Mouse (Mus musculus) hindbrain, postnatal 0 days (tissue): Measurements from ENCODE around the gene Nfia. TPM values are rescaled to one million over a fixed set of nuclear protein-coding genes. Genes with fewer than 3 reads are reported as not detected.

ENCODE experiments used
- ATAC-seq: fragments of 200-750 bp; cut with Nextera tagmentation; 2 replicates; pipeline ENCODE4 v1.8.0; 2017; ENCODE audit warnings: mild to moderate bottlenecking, moderate TSS enrichment, moderate library complexity
- DNase-seq: peaks from one replicate; pipeline ENCODE4 v3.0.0-alpha.2; 2015; ENCODE audit warnings: low spot score
- H3K27ac ChIP-seq: fragments of 300-500 bp; sonication (generic); 2 replicates; pipeline ENCODE4 v1.5.1; 2014; ENCODE audit warnings: mild to moderate bottlenecking
- H3K27me3 ChIP-seq: fragments of 300-500 bp; sonication (generic); 2 replicates; pipeline ENCODE4 v1.6.1; 2014; ENCODE audit warnings: low read length, mixed read lengths; ENCODE audit not compliant: insufficient read depth
- H3K36me3 ChIP-seq: fragments of 300-500 bp; sonication (generic); 2 replicates; pipeline ENCODE4 v1.6.1; 2014; ENCODE audit warnings: low read length, mixed read lengths; ENCODE audit not compliant: insufficient read depth
- H3K4me1 ChIP-seq: fragments of 300-500 bp; sonication (generic); 2 replicates; pipeline ENCODE4 v1.6.1; 2014; ENCODE audit warnings: antibody characterized with exemption, low read length, mixed read lengths; ENCODE audit not compliant: insufficient read depth
- H3K4me2 ChIP-seq: fragments of 300-500 bp; sonication (generic); 2 replicates; pipeline ENCODE4 v1.6.1; 2014; ENCODE audit warnings: low read depth, mild to moderate bottlenecking, low read length, moderate library complexity, mixed read lengths
- H3K4me3 ChIP-seq: fragments of 300-500 bp; sonication (generic); 2 replicates; pipeline ENCODE4 v1.5.1; 2014; ENCODE audit warnings: low read length
- H3K9ac ChIP-seq: fragments of 300-500 bp; sonication (generic); replicated peaks from 2 replicates; pipeline ENCODE4 v1.6.1; 2014; ENCODE audit warnings: mild to moderate bottlenecking, low read length, moderate library complexity, mixed read lengths
- H3K9me3 ChIP-seq: fragments of 300-500 bp; sonication (generic); 2 replicates; pipeline ENCODE4 v1.6.1; 2016; ENCODE audit warnings: low read length, mixed read lengths
- CTCF ChIP-seq: IDR thresholded peaks from 2 replicates; pipeline ENCODE4 v1.5.1; 2016; ENCODE audit warnings: antibody characterized with exemption, control low read depth, low read depth
- WGBS: fragments of 180-500 bp; shearing (Covaris S2); extraction: QIAGEN DNeasy Blood & Tissue Kit; methylation state at CpG from one replicate; pipeline ENCODE4 v1.1.7; 2014; 5-methylcytosine and 5-hydroxymethylcytosine counted together
- polyA plus RNA-seq: library from polyadenylated mRNA; unstranded; fragments of >200 nt; fragmentation: Nextera tagmentation; extraction: Ambion mirVana; gene quantifications from 2 replicates; pipeline ENCODE4 v1.2.1, GENCODE M21; 2015
- total RNA-seq: library from RNA; depleted of rRNA; stranded (reverse); fragments of >200 nt; gene quantifications from 2 replicates; pipeline ENCODE4 v1.2.3, GENCODE M21; 2014

Nfia gene
- total and polyA plus RNA-seq, 2 experiments from 2014 or later, result 71.0 to 97.2 TPM

DNA sequence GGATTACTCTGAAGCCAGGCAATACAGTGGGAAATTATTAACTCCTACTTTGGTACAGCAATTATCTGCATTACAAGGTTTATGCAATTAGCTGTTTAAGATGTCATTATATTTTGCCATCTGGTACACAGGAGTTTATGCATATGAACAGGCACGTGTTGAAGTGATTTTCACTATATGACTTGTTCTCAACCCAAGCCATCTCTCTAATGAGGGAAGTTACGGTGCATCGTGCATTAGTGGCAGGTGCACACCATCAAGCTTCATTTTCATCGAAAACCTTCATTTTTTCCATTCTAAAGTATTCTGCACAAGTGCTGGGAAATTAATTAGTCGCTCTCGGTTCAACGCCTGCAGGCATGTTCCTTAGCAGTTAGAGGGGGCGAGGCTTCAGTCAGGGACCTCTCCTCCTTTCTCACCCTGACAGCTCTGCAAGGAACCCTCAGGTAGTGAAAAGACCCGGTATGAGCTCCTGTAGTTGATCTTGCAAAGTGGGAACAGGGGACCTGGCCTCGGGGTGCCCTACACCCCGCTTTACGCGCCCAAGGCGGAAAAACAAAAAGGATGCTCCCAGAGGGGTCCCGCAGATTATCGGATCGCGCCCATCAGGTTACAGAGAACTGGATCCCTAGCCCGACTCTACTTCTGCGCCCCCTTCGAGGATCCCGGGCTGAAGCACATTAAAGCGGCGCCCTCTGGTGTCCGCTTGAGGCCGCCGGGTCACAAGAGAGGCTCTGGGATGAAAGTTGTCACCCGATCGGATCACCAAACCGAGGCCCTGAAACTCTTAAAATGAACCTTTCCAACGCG is 27.0 kb upstream of the Nfia start:
- Histone ChIP-seq H3K9ac (peak overlapping the region; percentile 18), H3K36me3 (no peaks in the 10 kb centered on the region), H3K4me1 (0 out of 2 replicates have a peak, but pooled peaks cover 5% of the 10 kb centered on the region), H3K4me3 (peak overlapping the region; percentile 36), H3K27ac (no peak overlapping the region), H3K27me3 (no peaks in the 10 kb centered on the region), H3K4me2 (peak overlapping the region; percentile 57), H3K9me3 (no peaks in the 10 kb centered on the region)
- TF ChIP-seq CTCF, result peak; percentile 85
- 4% methylated on average over 32 of the region's 32 CpGs for WGBS
- peak; percentile 89 for ATAC-seq
- DNase-seq, result peak; percentile 91

DNA sequence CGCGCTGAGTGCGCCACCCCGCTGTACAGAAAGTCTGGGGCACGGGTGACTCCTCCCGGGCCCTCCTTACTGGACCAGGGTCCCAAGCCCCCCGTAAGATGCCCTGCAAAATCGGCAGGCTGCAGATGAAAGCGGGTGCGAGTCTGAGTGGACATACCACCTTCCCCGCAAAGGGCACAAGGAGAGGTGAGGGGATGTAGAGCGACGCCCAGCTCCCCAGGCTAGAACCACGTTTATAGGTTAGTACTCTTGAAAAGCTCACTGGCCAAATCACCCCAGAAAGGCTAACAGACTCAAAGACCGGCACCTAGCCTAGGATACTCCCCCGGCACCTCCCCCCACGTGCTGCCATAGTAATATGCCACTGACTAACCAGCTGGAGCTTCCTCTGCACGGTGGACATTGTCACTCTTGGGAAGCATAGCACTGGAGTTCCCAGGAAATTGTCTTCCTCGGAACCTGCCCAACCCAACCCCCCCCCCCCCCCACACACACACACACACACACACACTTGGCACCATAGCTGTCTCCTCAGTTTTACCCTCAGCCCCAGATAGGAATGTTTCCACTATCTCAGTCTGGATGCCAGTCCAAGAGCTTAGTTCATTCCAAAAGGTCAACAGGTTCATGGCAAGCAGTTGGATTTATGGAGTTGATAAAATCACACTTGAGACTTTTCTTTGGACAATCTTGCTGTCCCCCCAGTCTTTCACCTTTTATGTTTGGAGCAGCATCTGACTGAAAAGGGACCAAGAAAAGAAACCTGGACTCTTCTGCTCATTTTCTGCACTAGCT is 26.2 kb upstream of the Nfia start:
- DNase-seq, result no peak
- Histone ChIP-seq H3K36me3 (no peaks in the 10 kb centered on the region), H3K9me3 (no peaks in the 10 kb centered on the region), H3K27ac (no peak overlapping the region), H3K4me1 (peaks cover 9% of the 10 kb centered on the region; the same call in 1 of the 2 replicates), H3K27me3 (no peaks in the 10 kb centered on the region), H3K4me2 (peak overlapping the region; percentile 57), H3K4me3 (peak overlapping the region; percentile 36), H3K9ac (peak overlapping the region; percentile 18)
- no peak for TF ChIP-seq CTCF
- 7% methylated on average over 18 of the region's 19 CpGs for WGBS
- ATAC-seq, result peak; percentile 55

GRCm38 (mm10) chr4:97750401-97750800 is 22.1 kb upstream of the Nfia start:
- H3K9me3 ChIP-seq, result no peaks in the 10 kb centered on the region
- H3K9ac ChIP-seq, result no peak overlapping the region
- H3K27ac ChIP-seq, result no peak overlapping the region
- no peak overlapping the region; the same call in 1 of the 2 replicates for H3K4me3 ChIP-seq
- H3K4me2 ChIP-seq, result no peak overlapping the region
- peaks cover 22% of the 10 kb centered on the region for H3K4me1 ChIP-seq
- ATAC-seq (no peak), DNase-seq (no peak)
- WGBS, result 43% methylated on average over 4 of the region's 4 CpGs
- no peak for TF ChIP-seq CTCF
- no peaks in the 10 kb centered on the region for H3K36me3 ChIP-seq
- H3K27me3 ChIP-seq, result no peaks in the 10 kb centered on the region

- Histone ChIP-seq H3K36me3 (no peaks in the 10 kb centered on the region), H3K4me1 (peaks cover 20% of the 10 kb centered on the region), H3K4me2 (peak overlapping the region; percentile 89), H3K9ac (peak overlapping the region; percentile 56), H3K27ac (peak overlapping the region; percentile 86), H3K27me3 (no peaks in the 10 kb centered on the region), H3K9me3 (no peaks in the 10 kb centered on the region), H3K4me3 (peak overlapping the region; percentile 46)
- DNase-seq (peak; percentile 95), ATAC-seq (peak; percentile 82)
- WGBS, result 0% methylated on average over 20 of the region's 20 CpGs
- TF ChIP-seq CTCF, result peak; percentile 89
Observed at GRCm38 (mm10) chr4:97751030-97751482, 21.5 kb upstream of the Nfia start.

- H3K36me3 ChIP-seq, result no peaks in the 10 kb centered on the region
- no peaks in the 10 kb centered on the region for H3K9me3 ChIP-seq
- peak overlapping the region; percentile 86 for H3K27ac ChIP-seq
- TF ChIP-seq CTCF, result no peak
- H3K4me1 ChIP-seq, result peaks cover 20% of the 10 kb centered on the region
- peak overlapping the region; percentile 89 for H3K4me2 ChIP-seq
- H3K9ac ChIP-seq, result peak overlapping the region; percentile 56
- 2% methylated on average over 40 of the region's 40 CpGs for whole genome bisulfite sequencing
- H3K4me3 ChIP-seq, result peak overlapping the region; percentile 46
- ATAC-seq (peak; percentile 70), DNase-seq (peak; percentile 53)
- H3K27me3 ChIP-seq, result no peaks in the 10 kb centered on the region
Observed at GRCm38 (mm10) chr4:97751483-97752251, 20.9 kb upstream of the Nfia start.
